Comparison of ENCODE assay signal across 9 mouse cellular contexts in genomic region chr17:28769121-28769874, GRCm38 (mm10). TPM values are rescaled to one million over a fixed set of nuclear protein-coding genes. Genes with fewer than 3 reads are reported as not detected.
DNase-seq lines count a peak whose midpoint lies in the region; ATAC-seq lines count a peak whose summit lies in the region.
"Had no signal": no experiment of that assay in that cellular context is flagged by ENCODE, and none has a peak within 500 bp of the region (broad histone marks: within the 10 kb centered on the region; RNA-seq: fewer than 3 reads in every experiment).

Gene Mapk13, plus strand, starts transcription at chr17:28769297.

- no peak for ATAC-seq in erythroblast, adult 5-6 weeks (replicated peaks; ENCODE audit: low FRiP score, poor library complexity, severe bottlenecking)
- ATAC-seq in hindbrain, embryonic 11.5 days (ENCODE audit: low FRiP score), result no peak
- ATAC-seq in liver, embryonic 11.5 days (replicated peaks; ENCODE audit: low FRiP score), result no peak
- peak; percentile 67 for ATAC-seq in monocyte, adult 5-6 weeks (replicated peaks; ENCODE audit: insufficient number of reproducible peaks, low FRiP score, low TSS enrichment, poor library complexity, severe bottlenecking)

- 0 out of 2 replicates have a peak within 1 kb of the TSS, but pooled peaks have one; percentile 15 for H3K9ac ChIP-seq in hindbrain, embryonic 11.5 days (ENCODE audit: low read depth, low read length)
- H3K9ac ChIP-seq in liver, embryonic 11.5 days (ENCODE audit: low read depth, low read length), result peak within 1 kb of the TSS; percentile 40; the same call in 1 of the 2 replicates

- no peaks in the 10 kb centered on the region for H3K36me3 ChIP-seq in erythroblast, embryonic 14.5 days (ENCODE audit: control insufficient read depth)
- H3K36me3 ChIP-seq in hindbrain, embryonic 11.5 days (ENCODE audit: control insufficient read depth, insufficient read depth, low read length), result no peaks in the 10 kb centered on the region
- no peaks in the 10 kb centered on the region for H3K36me3 ChIP-seq in liver, embryonic 11.5 days (ENCODE audit: control insufficient read depth, insufficient read depth, low read length)

- WGBS in hindbrain, embryonic 11.5 days, result 1% methylated on average over 47 of the region's 58 CpGs
- 2% methylated on average over 58 of the region's 58 CpGs for WGBS in liver, embryonic 11.5 days

- peak; percentile 34 for DNase-seq in embryo, embryonic 9.5 days (ENCODE audit: extremely low spot score)
- DNase-seq in hindbrain, embryonic 11.5 days (ENCODE audit: low spot score), result peak; percentile 43
- no peak for DNase-seq in liver, embryonic 11.5 days (ENCODE audit: low spot score)
- no peak for DNase-seq in adipocyte (ENCODE audit: low spot score)
- DNase-seq in spleen, adult 18-20 months, result no peak

- H3K4me2 ChIP-seq in hindbrain, embryonic 11.5 days (replicated peaks; ENCODE audit: low read depth, low read length), result peak within 1 kb of the TSS; percentile 63
- peak within 1 kb of the TSS; percentile 81 for H3K4me2 ChIP-seq in liver, embryonic 11.5 days

- H3K4me1 ChIP-seq in erythroblast, embryonic 14.5 days (ENCODE audit: control insufficient read depth), result peaks cover 11% of the 10 kb centered on the region
- peaks cover 2% of the 10 kb centered on the region for H3K4me1 ChIP-seq in hindbrain, embryonic 11.5 days (replicated peaks; ENCODE audit: control insufficient read depth, insufficient read depth, low read length)
- peaks cover 7% of the 10 kb centered on the region; the same call in 1 of the 2 replicates for H3K4me1 ChIP-seq in liver, embryonic 11.5 days (replicated peaks; ENCODE audit: control insufficient read depth, insufficient read depth, low read length)

- peak within 1 kb of the TSS; percentile 32 for H3K4me3 ChIP-seq in erythroblast, embryonic 14.5 days (replicated peaks)
- peak within 1 kb of the TSS; percentile 35 for H3K4me3 ChIP-seq in hindbrain, embryonic 11.5 days (ENCODE audit: low read depth, low read length)
- H3K4me3 ChIP-seq in liver, embryonic 11.5 days (ENCODE audit: low read depth, low read length), result peak within 1 kb of the TSS; percentile 52

- peaks cover 5% of the 10 kb centered on the region for H3K9me3 ChIP-seq in erythroblast, embryonic 14.5 days (ENCODE audit: control insufficient read depth, low read length)
- no peaks in the 10 kb centered on the region for H3K9me3 ChIP-seq in hindbrain, embryonic 11.5 days (ENCODE audit: control insufficient read depth, low read length)
- H3K9me3 ChIP-seq in liver, embryonic 11.5 days (ENCODE audit: control insufficient read depth, low read length), result no peaks in the 10 kb centered on the region

- H3K27ac ChIP-seq in hindbrain, embryonic 11.5 days (ENCODE audit: low read depth, low read length), result no peak within 1 kb of the TSS
- no peak within 1 kb of the TSS for H3K27ac ChIP-seq in liver, embryonic 11.5 days (ENCODE audit: low read depth, low read length)
- H3K27ac ChIP-seq: macrophage had no signal

- H3K27me3 ChIP-seq in erythroblast, embryonic 14.5 days (ENCODE audit: control insufficient read depth), result peaks cover 70% of the 10 kb centered on the region
- H3K27me3 ChIP-seq in hindbrain, embryonic 11.5 days (ENCODE audit: control insufficient read depth, insufficient read depth, low read length), result peaks cover 28% of the 10 kb centered on the region
- H3K27me3 ChIP-seq in liver, embryonic 11.5 days (replicated peaks; ENCODE audit: control insufficient read depth, insufficient read depth, low read length), result peaks cover 43% of the 10 kb centered on the region

RNA-seq across cellular contexts. Expression of gene Mapk13, which starts in this region (rescaled TPM):
- polyA plus RNA-seq in erythroblast, embryonic 14.5 days (2012), result not detected in 2 replicates
- 4.6 and 9.8 TPM in 2 replicates for total RNA-seq in erythroblast, adult 5-6 weeks (2015; ENCODE audit: low replicate concordance)
- 2.9 and 11.3 TPM in 2 replicates for total RNA-seq in erythroblast, adult 5-6 weeks (2017; ENCODE audit: low replicate concordance)
- 3.3 TPM in 2 replicates for polyA plus RNA-seq in hindbrain, embryonic 11.5 days (2014; fragmentation: Nextera tagmentation; extraction: Ambion mirVana)
- 5.0 and 5.5 TPM in 2 replicates for polyA plus RNA-seq in liver, embryonic 11.5 days (2014; fragmentation: Nextera tagmentation; extraction: Ambion mirVana)
- total RNA-seq in monocyte, adult 5-6 weeks (2017), result 1.5 to 2.3 TPM (median 1.8 TPM) in 3 replicates

Comparison
In these comparisons a context has a peak if more than half of its experiments do, and no peak if none do; other contexts are left out.
1. DNase-seq: peak in embryo, embryonic 9.5 days (single experiment) and hindbrain, embryonic 11.5 days (single experiment); none in liver, embryonic 11.5 days (single experiment), adipocyte (single experiment) and spleen, adult 18-20 months (0 of 2).
2. Peak in every context shown above with its lines, with median percentiles within 50 percentile points of each other: H3K4me3 ChIP-seq.